Mouse (Mus musculus) common myeloid progenitor, adult 5-6 weeks (primary cell): Measurements from ENCODE around the gene Mrpl43. TPM values are rescaled to one million over a fixed set of nuclear protein-coding genes. Genes with fewer than 3 reads are reported as not detected.

Experiments used
- ATAC-seq: replicated peaks from 2 replicates; pipeline ENCODE4 v1.8.0; 2016; ENCODE audit warnings: low read depth, mild to moderate bottlenecking, moderate TSS enrichment, inconsistent platforms; ENCODE audit not compliant: poor library complexity, severe bottlenecking
- total RNA-seq: library from RNA; stranded (forward); fragments of 200-1000, 187-1606 nt; gene quantifications from 2 replicates; pipeline ENCODE4 v1.2.3, GENCODE M21; 2017

The Mrpl43 gene
- total RNA-seq, 1 experiment from 2014 or later: 36.4 TPM

GRCm38 (mm10) chr19:44983366-44983765, 22.9 kb downstream of the Mrpl43 start:
- ATAC-seq: no peak

GRCm38 (mm10) chr19:44982477-44983115, 23.6 kb downstream of the Mrpl43 start:
- no peak for ATAC-seq

GRCm38 (mm10) chr19:44980787-44981186, 25.5 kb downstream of the Mrpl43 start:
- no peak for ATAC-seq

GRCm38 (mm10) chr19:44977148-44977547, 29.1 kb downstream of the Mrpl43 start:
- no peak for ATAC-seq

- ATAC-seq: no peak
Measured at GRCm38 (mm10) chr19:44976636-44977035, 29.6 kb downstream of the Mrpl43 start.

- ATAC-seq: no peak
Measured at GRCm38 (mm10) chr19:44968329-44968728, 37.9 kb downstream of the Mrpl43 start.

- no peak for ATAC-seq
Measured at GRCm38 (mm10) chr19:44965978-44966377, 40.3 kb downstream of the Mrpl43 start.

- ATAC-seq: no peak
Measured at GRCm38 (mm10) chr19:44959633-44960032, 46.6 kb downstream of the Mrpl43 start.

Other genes with a start within 250 kb of the Mrpl43 start
- 48.8 and 52.4 TPM in 2 replicates for gene Slf2, start 75.3 kb downstream of the Mrpl43 start, total RNA-seq
- 0.32 TPM in 1 of 2 replicates, not detected in the other for gene Sema4g, start 17.3 kb downstream of the Mrpl43 start, total RNA-seq
- 31.0 and 32.2 TPM in 2 replicates for gene Twnk, start 779 bp downstream of the Mrpl43 start, total RNA-seq
- gene Lzts2, start 8.0 kb upstream of the Mrpl43 start, total RNA-seq: 14.2 and 16.9 TPM in 2 replicates
- 0.23 TPM in 1 of 2 replicates, not detected in the other for gene Pdzd7, start 39.3 kb upstream of the Mrpl43 start, total RNA-seq
- gene Sfxn3, start 41.1 kb upstream of the Mrpl43 start, total RNA-seq: 8.6 and 11.0 TPM in 2 replicates
- gene Kazald1, start 68.8 kb upstream of the Mrpl43 start, total RNA-seq: 0.50 and 1.1 TPM in 2 replicates
- gene Tlx1, start 144.2 kb upstream of the Mrpl43 start, total RNA-seq: not detected in 2 replicates
- gene Lbx1, start 229.4 kb upstream of the Mrpl43 start, total RNA-seq: not detected in 2 replicates